Mouse (Mus musculus) heart, embryonic 14.5 days (tissue): ENCODE measurements at regions not wholly inside any gene's neighbourhood (a gene's known extent, or its start where the extent isn't known, plus 50 kb on each side); places are given as distances from the start of the nearest gene placed in this dataset.

Experiments used
- ATAC-seq: fragments of 200-750 bp; cut with Nextera tagmentation; 2 replicates; pipeline ENCODE4 v1.8.0; 2017; ENCODE audit warnings: low read depth, moderate TSS enrichment; ENCODE audit not compliant: insufficient number of reproducible peaks, insufficient read depth, low FRiP score
- H3K27ac ChIP-seq, 2 experiments: fragments of 200-500 bp in 1 of 2; fragments of 300-500 bp in 1 of 2; sonication (generic) in 1 of 2; replicated peaks in 1 of 2; 2 replicates each; pipeline ENCODE4 v1.5.1; 2012 to 2014; ENCODE audit warnings: low read depth in 2 of 2, low read length in 2 of 2, control low read depth in 1 of 2, mild to moderate bottlenecking in 1 of 2, mixed read lengths in 1 of 2; ENCODE audit not compliant: control insufficient read depth in 1 of 2, insufficient read depth in 1 of 2
- H3K27me3 ChIP-seq: fragments of 300-500 bp; sonication (generic); 2 replicates; pipeline ENCODE4 v1.6.1; 2014; ENCODE audit warnings: mild to moderate bottlenecking, low read length, control low read depth; ENCODE audit not compliant: control insufficient read depth, insufficient read depth
- H3K36me3 ChIP-seq: fragments of 300-500 bp; sonication (generic); 2 replicates; pipeline ENCODE4 v1.6.1; 2014; ENCODE audit warnings: mild to moderate bottlenecking, control low read depth, low read length, mixed read lengths; ENCODE audit not compliant: control insufficient read depth, insufficient read depth
- H3K4me1 ChIP-seq, 2 experiments: fragments of 200-500 bp in 1 of 2; fragments of 300-500 bp in 1 of 2; sonication (generic) in 1 of 2; 2 replicates each; pipeline ENCODE4 v1.6.1; 2012 to 2014; ENCODE audit warnings: low read length in 2 of 2, control low read depth in 1 of 2, mixed read lengths in 1 of 2; ENCODE audit not compliant: control insufficient read depth in 2 of 2, insufficient read depth in 2 of 2
- H3K4me2 ChIP-seq: fragments of 300-500 bp; sonication (generic); 2 replicates; pipeline ENCODE4 v1.6.1; 2014; ENCODE audit warnings: mild to moderate bottlenecking, low read length
- H3K4me3 ChIP-seq, 2 experiments: fragments of 200-500 bp in 1 of 2; fragments of 300-500 bp in 1 of 2; sonication (generic) in 1 of 2; 2 replicates each; pipeline ENCODE4 v1.5.1; 2012 to 2014; ENCODE audit warnings: low read length in 2 of 2, mild to moderate bottlenecking in 2 of 2, control low read depth in 1 of 2, low read depth in 1 of 2, moderate library complexity in 1 of 2; ENCODE audit not compliant: control insufficient read depth in 1 of 2, insufficient read depth in 1 of 2
- H3K9ac ChIP-seq: fragments of 300-500 bp; sonication (generic); 2 replicates; pipeline ENCODE4 v1.6.1; 2014; ENCODE audit warnings: mild to moderate bottlenecking, low read length
- H3K9me3 ChIP-seq: fragments of 300-500 bp; sonication (generic); 2 replicates; pipeline ENCODE4 v1.6.1; 2016; ENCODE audit warnings: low read length, control low read depth; ENCODE audit not compliant: control insufficient read depth
- whole genome bisulfite sequencing: fragments of 180-500 bp; shearing (Covaris S2); extraction: QIAGEN DNeasy Blood & Tissue Kit; methylation state at CpG from one replicate; pipeline ENCODE4 v1.1.7; 2014; 5-methylcytosine and 5-hydroxymethylcytosine counted together

- H3K4me3 ChIP-seq = no peak overlapping the region
- H3K4me2 ChIP-seq = no peak overlapping the region
- no peaks in the 10 kb centered on the region for H3K9me3 ChIP-seq
- WGBS = 28% methylated on average over 3 of the region's 3 CpGs
- no peaks in the 10 kb centered on the region for H3K36me3 ChIP-seq
- H3K27ac ChIP-seq = no peak overlapping the region
- H3K9ac ChIP-seq = no peak overlapping the region
- H3K4me1 ChIP-seq = peaks cover 10 to 25% of the 10 kb centered on the region in 2 experiments
- ATAC-seq = no peak
- H3K27me3 ChIP-seq = no peaks in the 10 kb centered on the region
These were observed 172.9 kb upstream of the Id2 start for GRCm38 (mm10) chr12:25269878-25270277.

- Histone ChIP-seq H3K4me3 (no peak overlapping the region), H3K27ac (no peak overlapping the region), H3K27me3 (no peaks in the 10 kb centered on the region), H3K4me1 (peaks cover 10 to 23% of the 10 kb centered on the region in 2 experiments), H3K9ac (no peak overlapping the region), H3K4me2 (no peak overlapping the region), H3K36me3 (no peaks in the 10 kb centered on the region), H3K9me3 (no peaks in the 10 kb centered on the region)
- no peak for ATAC-seq
- 67% methylated on average over 18 of the region's 18 CpGs for WGBS
These were observed 172.2 kb upstream of the Id2 start for GRCm38 (mm10) chr12:25268871-25269850.

DNA sequence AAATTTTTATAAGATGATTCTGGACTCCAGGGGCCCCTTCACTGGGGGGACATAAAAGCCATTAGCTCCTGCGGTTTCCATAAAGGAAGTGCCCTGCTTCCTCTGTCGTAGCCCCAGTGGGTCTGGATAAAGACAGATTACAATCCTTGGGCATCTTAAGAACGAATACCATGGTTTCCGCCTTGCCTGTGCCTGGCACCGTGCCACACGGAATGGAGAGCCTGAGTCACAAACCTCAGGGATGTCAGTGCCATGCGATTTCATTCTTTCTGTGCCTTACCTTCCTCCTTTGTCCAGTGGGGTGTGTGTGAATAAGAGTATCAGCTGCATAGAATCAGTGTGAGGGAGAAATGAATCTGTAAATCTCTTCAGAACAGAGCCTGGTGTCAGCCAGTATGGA lies 171.4 kb upstream of the Id2 start:
- 70% methylated on average over 7 of the region's 7 CpGs for WGBS

GRCm38 (mm10) chr12:25267572-25268115 lies 170.7 kb upstream of the Id2 start:
- H3K27ac ChIP-seq = no peak overlapping the region
- H3K4me3 ChIP-seq = no peak overlapping the region
- no peaks in the 10 kb centered on the region for H3K36me3 ChIP-seq
- no peak overlapping the region for H3K9ac ChIP-seq
- 88% methylated on average over 13 of the region's 13 CpGs for WGBS
- no peaks in the 10 kb centered on the region for H3K27me3 ChIP-seq
- no peaks in the 10 kb centered on the region for H3K9me3 ChIP-seq
- ATAC-seq = no peak
- peaks cover 8 to 18% of the 10 kb centered on the region in 2 experiments for H3K4me1 ChIP-seq
- H3K4me2 ChIP-seq = no peak overlapping the region

More for the DNA sequence above, 171.4 kb upstream of the Id2 start:
- Histone ChIP-seq H3K27me3 (no peaks in the 10 kb centered on the region), H3K4me1 (peaks cover 8 to 18% of the 10 kb centered on the region in 2 experiments), H3K9ac (no peak overlapping the region), H3K4me2 (no peak overlapping the region), H3K4me3 (no peak overlapping the region), H3K36me3 (no peaks in the 10 kb centered on the region), H3K27ac (no peak overlapping the region), H3K9me3 (no peaks in the 10 kb centered on the region)
- no peak for ATAC-seq

DNA sequence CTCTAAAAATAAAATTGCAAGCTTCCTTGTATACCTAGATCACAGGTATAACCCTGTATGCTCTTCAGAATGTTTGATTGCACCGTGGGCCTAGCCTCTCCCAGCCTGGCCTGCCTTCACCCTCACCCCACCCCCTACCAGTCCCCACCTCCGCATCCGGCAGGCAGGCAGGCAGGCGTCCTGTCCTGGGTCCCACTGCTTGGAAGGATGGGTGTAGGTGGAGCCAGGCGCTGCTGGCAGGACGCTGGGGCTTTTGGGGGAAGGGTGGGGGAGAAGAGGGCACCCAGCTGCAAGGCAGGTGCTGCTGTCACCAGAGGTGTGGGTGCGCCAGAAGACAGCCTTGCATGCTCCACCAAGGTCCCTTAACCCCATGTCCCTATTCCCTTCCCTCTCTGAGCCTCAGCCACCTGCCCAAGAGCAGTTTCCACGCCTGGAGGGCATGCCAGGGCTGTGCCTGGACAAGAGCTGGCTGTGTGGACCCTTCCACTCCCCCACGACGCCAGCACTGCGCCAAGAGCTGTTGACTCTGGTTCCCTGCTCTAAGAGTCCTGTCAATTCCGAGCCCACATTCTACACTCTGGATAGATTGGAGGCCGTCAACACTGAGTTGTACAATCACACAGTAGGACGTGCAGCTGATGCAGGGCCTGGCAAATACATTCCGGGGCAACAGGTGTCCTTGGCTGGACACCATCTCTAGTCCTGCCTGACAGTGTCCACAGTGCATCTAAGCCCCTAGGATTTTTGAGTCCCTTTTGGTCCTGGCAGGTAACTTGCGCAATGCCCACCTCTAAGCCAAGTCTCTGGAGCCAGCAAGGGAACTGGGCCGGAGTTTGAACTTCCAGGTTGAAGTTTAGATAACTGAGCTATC lies 170.0 kb upstream of the Id2 start:
- no peak overlapping the region for H3K4me3 ChIP-seq
- H3K9ac ChIP-seq = no peak overlapping the region
- no peak overlapping the region for H3K27ac ChIP-seq
- ATAC-seq = no peak
- H3K4me2 ChIP-seq = no peak overlapping the region
- peaks cover 8 to 18% of the 10 kb centered on the region in 2 experiments for H3K4me1 ChIP-seq
- 61% methylated on average over 17 of the region's 17 CpGs for WGBS
- no peaks in the 10 kb centered on the region for H3K36me3 ChIP-seq
- H3K27me3 ChIP-seq = no peaks in the 10 kb centered on the region
- no peaks in the 10 kb centered on the region for H3K9me3 ChIP-seq

- Histone ChIP-seq H3K9ac (no peak overlapping the region), H3K27ac (no peak overlapping the region), H3K4me1 (peaks cover 8 to 18% of the 10 kb centered on the region in 2 experiments), H3K4me2 (no peak overlapping the region), H3K4me3 (no peak overlapping the region), H3K27me3 (no peaks in the 10 kb centered on the region), H3K36me3 (no peaks in the 10 kb centered on the region), H3K9me3 (no peaks in the 10 kb centered on the region)
- WGBS = 62% methylated on average over 11 of the region's 11 CpGs
- no peak for ATAC-seq
These were observed 168.9 kb upstream of the Id2 start for GRCm38 (mm10) chr12:25265560-25266525.
